Mouse (Mus musculus): Measurements from ENCODE around the gene Ntrk2. TPM values are rescaled to one million over a fixed set of nuclear protein-coding genes. Genes with fewer than 3 reads are reported as not detected.

Ntrk2 gene
- polyA plus RNA-seq, 1 experiment from 2014 or later = 35.8 TPM

DNA sequence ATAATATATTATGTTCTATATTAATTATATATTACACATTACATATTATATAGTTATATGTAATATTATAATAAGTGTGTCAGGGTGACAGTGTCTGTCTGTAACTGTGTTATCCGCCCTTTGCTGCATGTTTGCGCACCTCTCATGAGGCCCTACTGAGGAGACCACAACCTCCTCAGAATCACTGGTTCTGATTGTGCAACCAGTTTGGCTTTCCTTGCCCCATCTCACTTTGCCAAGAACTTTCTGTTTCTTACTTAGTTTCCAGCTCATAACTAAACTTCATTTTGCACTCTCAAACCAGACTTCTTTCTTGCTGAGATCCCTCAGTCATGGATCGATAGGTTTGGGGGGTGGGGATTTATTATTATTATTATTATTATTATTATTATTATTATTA lies 120.8 kb downstream of the Ntrk2 start:
- H3K9me3 ChIP-seq (ENCODE audit: control insufficient read depth, low read length) = no peaks in the 10 kb centered on the region
- no peak overlapping the region for H3K4me2 ChIP-seq
- no peak for ATAC-seq (ENCODE audit: low FRiP score)
- H3K4me1 ChIP-seq (ENCODE audit: control insufficient read depth, insufficient read depth, low read length) = peaks cover 2% of the 10 kb centered on the region; the same call in 1 of the 2 replicates
- H3K27ac ChIP-seq (ENCODE audit: low read depth, low read length) = no peak overlapping the region
- no peak overlapping the region for H3K4me3 ChIP-seq (ENCODE audit: low read depth, low read length)
- no peak for DNase-seq (ENCODE audit: low spot score, missing footprints)
- WGBS = 95% methylated on average over 3 of the region's 3 CpGs
- no peak overlapping the region for H3K9ac ChIP-seq (ENCODE audit: low read length)
- no peaks in the 10 kb centered on the region for H3K27me3 ChIP-seq (ENCODE audit: control insufficient read depth, insufficient read depth, low read length)
- H3K36me3 ChIP-seq (ENCODE audit: control insufficient read depth, insufficient read depth, low read length) = no peaks in the 10 kb centered on the region

DNA sequence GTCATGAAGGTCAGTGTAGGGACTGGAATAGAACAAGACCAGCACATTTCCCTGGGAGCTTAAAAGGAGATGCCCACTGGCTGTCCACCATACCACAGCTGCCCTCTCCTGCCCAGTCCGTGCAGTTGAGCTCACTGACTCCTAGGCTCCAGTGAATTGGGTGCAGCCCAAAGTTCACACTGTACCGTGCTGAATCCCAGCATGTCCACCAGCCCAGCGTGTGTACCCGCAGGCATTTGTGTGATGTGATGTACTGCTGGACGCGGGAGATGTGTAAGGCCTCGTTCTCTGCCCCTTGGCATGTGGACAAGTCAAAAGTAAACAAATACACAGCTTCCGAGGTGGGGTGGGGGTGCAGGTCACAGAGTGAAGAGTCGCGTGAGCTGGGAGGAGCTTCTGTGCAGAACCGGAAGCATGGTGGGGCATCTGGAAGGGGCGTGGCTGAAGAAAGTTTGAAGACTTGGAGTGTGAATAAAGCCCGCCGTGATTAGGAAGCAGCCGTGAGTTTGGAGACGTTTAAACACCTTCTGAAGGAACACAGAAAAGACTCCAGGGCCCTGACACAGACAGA lies 121.4 kb downstream of the Ntrk2 start:
- Histone ChIP-seq H3K27ac (ENCODE audit: low read depth, low read length) (no peak overlapping the region), H3K9ac (ENCODE audit: low read length) (no peak overlapping the region), H3K4me2 (no peak overlapping the region), H3K36me3 (ENCODE audit: control insufficient read depth, insufficient read depth, low read length) (no peaks in the 10 kb centered on the region), H3K9me3 (ENCODE audit: control insufficient read depth, low read length) (no peaks in the 10 kb centered on the region), H3K4me1 (ENCODE audit: control insufficient read depth, insufficient read depth, low read length) (peaks cover 3% of the 10 kb centered on the region; the same call in 1 of the 2 replicates), H3K4me3 (ENCODE audit: low read depth, low read length) (no peak overlapping the region), H3K27me3 (ENCODE audit: control insufficient read depth, insufficient read depth, low read length) (no peaks in the 10 kb centered on the region)
- DNase-seq (ENCODE audit: low spot score, missing footprints) (peak; percentile 69), ATAC-seq (ENCODE audit: low FRiP score) (no peak)
- whole genome bisulfite sequencing = 82% methylated on average over 16 of the region's 16 CpGs

DNA sequence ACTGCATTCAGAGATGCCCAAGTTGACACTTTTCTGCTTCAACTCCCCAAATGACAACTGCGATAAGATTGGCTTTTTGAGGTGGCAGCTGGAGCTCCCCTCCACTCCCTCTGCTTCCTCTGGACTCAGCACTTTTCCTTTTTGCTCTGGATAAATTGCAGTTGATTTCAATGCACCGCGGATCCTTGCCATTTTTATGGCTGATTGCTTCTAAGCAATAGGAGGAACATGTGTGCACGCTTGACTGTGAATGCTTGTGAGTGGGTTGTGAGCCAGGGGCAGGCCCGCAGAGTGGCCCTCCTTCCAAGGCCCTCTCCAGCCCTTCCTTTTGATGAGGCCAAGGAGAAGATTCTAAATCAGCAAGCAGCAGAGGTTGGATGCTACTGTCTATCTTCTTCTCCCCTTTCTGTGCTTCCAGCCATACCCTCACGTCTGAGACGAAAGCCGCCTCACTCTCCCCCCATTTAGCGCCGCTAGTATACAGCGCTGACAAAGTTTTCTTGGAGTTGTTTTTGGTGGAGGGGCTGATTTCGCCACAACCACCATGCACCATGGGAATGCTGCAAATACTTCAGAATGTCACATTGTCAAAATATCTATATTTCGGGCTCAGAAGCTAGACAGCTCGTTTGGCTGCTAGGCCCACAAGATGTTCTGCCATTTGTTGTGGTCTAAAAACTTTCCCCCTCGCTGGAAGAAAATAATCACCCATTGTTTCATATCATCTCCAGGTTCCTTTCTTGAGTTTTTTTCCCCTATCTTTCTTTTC lies 122.5 kb downstream of the Ntrk2 start:
- no peak for ATAC-seq (ENCODE audit: low FRiP score)
- H3K4me3 ChIP-seq (ENCODE audit: low read depth, low read length) = no peak overlapping the region

DNA sequence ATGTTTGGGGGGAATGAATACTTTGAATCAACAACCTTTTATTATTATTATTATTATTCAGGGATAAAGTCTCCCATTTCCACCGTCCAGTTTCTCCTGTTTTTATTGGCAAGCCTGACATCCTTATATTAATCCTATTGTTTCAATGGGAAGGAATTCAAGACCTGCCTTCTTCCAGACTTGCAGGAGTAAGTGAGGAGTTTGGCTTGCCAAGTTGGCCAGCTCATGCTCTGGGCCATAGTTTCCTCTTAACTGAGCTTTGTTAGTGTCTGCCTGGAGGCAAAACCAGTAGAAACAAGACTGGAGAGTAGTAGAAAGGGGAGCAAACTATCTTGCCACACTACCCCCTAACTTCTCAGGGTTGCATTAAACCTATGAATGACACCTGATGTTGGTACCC lies 123.8 kb downstream of the Ntrk2 start:
- ATAC-seq (ENCODE audit: low FRiP score) = no peak
- 66% methylated on average over 1 of the region's 1 CpGs for WGBS
- Histone ChIP-seq H3K27me3 (ENCODE audit: control insufficient read depth, insufficient read depth, low read length) (no peaks in the 10 kb centered on the region), H3K36me3 (ENCODE audit: control insufficient read depth, insufficient read depth, low read length) (no peaks in the 10 kb centered on the region), H3K9me3 (ENCODE audit: control insufficient read depth, low read length) (no peaks in the 10 kb centered on the region), H3K9ac (ENCODE audit: low read length) (no peak overlapping the region), H3K4me2 (no peak overlapping the region), H3K4me1 (ENCODE audit: control insufficient read depth, insufficient read depth, low read length) (peaks cover 14% of the 10 kb centered on the region), H3K27ac (ENCODE audit: low read depth, low read length) (no peak overlapping the region), H3K4me3 (ENCODE audit: low read depth, low read length) (no peak overlapping the region)
- DNase-seq (ENCODE audit: low spot score, missing footprints) = no peak

More for the DNA sequence above, 122.5 kb downstream of the Ntrk2 start:
- Histone ChIP-seq H3K36me3 (ENCODE audit: control insufficient read depth, insufficient read depth, low read length) (no peaks in the 10 kb centered on the region), H3K4me1 (ENCODE audit: control insufficient read depth, insufficient read depth, low read length) (peaks cover 13% of the 10 kb centered on the region), H3K27me3 (ENCODE audit: control insufficient read depth, insufficient read depth, low read length) (no peaks in the 10 kb centered on the region), H3K4me2 (no peak overlapping the region), H3K27ac (ENCODE audit: low read depth, low read length) (no peak overlapping the region), H3K9me3 (ENCODE audit: control insufficient read depth, low read length) (no peaks in the 10 kb centered on the region), H3K9ac (ENCODE audit: low read length) (no peak overlapping the region)
- no peak for DNase-seq (ENCODE audit: low spot score, missing footprints)
- 82% methylated on average over 15 of the region's 15 CpGs for WGBS

DNA sequence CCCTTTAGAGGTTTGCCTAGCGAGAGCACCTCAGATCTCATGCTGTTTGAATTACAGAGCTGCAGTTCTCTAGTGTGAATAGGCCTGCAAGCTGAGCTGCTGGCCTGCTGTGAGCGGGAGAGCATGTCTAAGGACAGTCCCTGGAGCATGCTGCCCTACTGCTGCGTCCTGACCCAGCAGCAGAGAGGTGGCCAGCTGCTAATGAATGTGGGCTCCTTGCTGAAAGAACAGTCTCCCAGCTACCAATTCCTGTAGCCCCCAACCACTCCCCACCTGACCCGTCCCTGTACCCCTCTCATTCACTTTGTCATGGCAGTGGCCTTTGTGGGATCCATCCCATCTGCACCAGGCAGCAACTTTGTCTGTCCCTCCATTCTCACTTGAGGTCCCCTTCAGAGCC lies 126.8 kb downstream of the Ntrk2 start:
- Histone ChIP-seq H3K27me3 (ENCODE audit: control insufficient read depth, insufficient read depth, low read length) (peaks cover 2% of the 10 kb centered on the region; the same call in 1 of the 2 replicates), H3K9ac (ENCODE audit: low read length) (no peak overlapping the region), H3K4me3 (ENCODE audit: low read depth, low read length) (no peak overlapping the region), H3K36me3 (ENCODE audit: control insufficient read depth, insufficient read depth, low read length) (no peaks in the 10 kb centered on the region), H3K27ac (ENCODE audit: low read depth, low read length) (no peak overlapping the region), H3K4me2 (no peak overlapping the region), H3K4me1 (ENCODE audit: control insufficient read depth, insufficient read depth, low read length) (peaks cover 17% of the 10 kb centered on the region), H3K9me3 (ENCODE audit: control insufficient read depth, low read length) (no peaks in the 10 kb centered on the region)
- ATAC-seq (ENCODE audit: low FRiP score) (no peak), DNase-seq (ENCODE audit: low spot score, missing footprints) (no peak)
- 1% methylated on average over 4 of the region's 4 CpGs for WGBS

DNA sequence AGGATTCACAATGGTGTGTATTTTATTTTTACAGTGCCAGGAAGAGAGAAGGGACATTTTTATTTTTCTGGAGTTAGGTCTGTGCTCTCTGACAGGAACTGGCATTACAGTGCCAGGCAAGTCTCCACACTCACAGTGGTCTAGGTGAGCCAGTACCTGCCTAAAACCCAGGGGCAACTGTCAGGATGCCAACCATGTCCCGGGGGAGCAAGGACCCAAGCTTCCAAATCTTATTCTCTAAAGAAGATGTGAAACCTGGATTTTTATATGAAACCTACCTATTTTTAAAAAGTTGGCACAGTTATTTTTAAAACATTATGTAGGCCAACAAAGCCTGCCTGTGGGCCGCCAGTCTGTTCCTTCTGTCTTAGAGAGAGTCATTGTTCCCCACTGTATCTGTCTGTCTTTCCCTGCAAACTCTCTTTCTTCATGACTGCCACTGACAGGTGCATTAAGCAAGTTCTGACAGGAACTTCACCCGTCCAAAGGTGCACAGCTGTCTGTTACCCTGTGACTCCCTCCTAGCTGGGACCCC lies 128.3 kb downstream of the Ntrk2 start:
- ATAC-seq (ENCODE audit: low FRiP score) = no peak
- no peak overlapping the region for H3K4me3 ChIP-seq (ENCODE audit: low read depth, low read length)
- no peak overlapping the region for H3K9ac ChIP-seq (ENCODE audit: low read length)
- H3K4me1 ChIP-seq (ENCODE audit: control insufficient read depth, insufficient read depth, low read length) = peaks cover 14% of the 10 kb centered on the region
- no peaks in the 10 kb centered on the region for H3K36me3 ChIP-seq (ENCODE audit: control insufficient read depth, insufficient read depth, low read length)
- H3K27ac ChIP-seq (ENCODE audit: low read depth, low read length) = no peak overlapping the region
- WGBS = 86% methylated on average over 3 of the region's 3 CpGs
- H3K9me3 ChIP-seq (ENCODE audit: control insufficient read depth, low read length) = no peaks in the 10 kb centered on the region
- H3K27me3 ChIP-seq (ENCODE audit: control insufficient read depth, insufficient read depth, low read length) = peaks cover 2% of the 10 kb centered on the region; the same call in 1 of the 2 replicates
- H3K4me2 ChIP-seq = no peak overlapping the region
- peak; percentile 76 for DNase-seq (ENCODE audit: low spot score, missing footprints)

DNA sequence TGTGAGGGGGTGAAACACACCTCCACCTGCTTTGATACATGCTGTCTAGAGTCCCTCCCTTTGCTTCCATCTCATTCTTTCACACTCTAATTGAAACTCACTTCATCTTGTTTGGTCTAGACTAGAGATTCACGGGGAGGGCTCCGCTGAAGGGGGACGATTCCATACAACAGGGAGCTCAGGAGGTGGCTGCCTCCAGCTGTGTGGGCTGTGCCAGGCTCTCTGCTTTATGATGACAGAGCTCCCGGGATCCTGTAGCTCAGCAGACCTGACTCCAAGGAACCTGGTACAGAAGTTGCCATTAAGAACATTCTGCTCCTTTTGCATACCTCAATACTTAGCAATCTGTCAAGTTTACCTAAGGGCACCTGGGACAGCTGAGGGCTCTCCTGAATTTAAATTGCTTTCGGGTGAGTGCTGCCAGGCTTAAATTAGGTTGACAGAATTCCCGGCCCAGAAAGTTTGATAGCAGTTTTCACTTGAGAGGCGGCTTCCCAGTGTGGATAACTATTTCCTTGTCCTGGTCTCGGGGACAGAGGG lies 129.7 kb downstream of the Ntrk2 start:
- Histone ChIP-seq H3K9ac (ENCODE audit: low read length) (0 out of 2 replicates have a peak overlapping the region, but pooled peaks have one; percentile 30), H3K4me3 (ENCODE audit: low read depth, low read length) (no peak overlapping the region), H3K27me3 (ENCODE audit: control insufficient read depth, insufficient read depth, low read length) (peaks cover 2% of the 10 kb centered on the region; the same call in 1 of the 2 replicates), H3K36me3 (ENCODE audit: control insufficient read depth, insufficient read depth, low read length) (no peaks in the 10 kb centered on the region), H3K4me1 (ENCODE audit: control insufficient read depth, insufficient read depth, low read length) (peaks cover 14% of the 10 kb centered on the region), H3K27ac (ENCODE audit: low read depth, low read length) (no peak overlapping the region), H3K9me3 (ENCODE audit: control insufficient read depth, low read length) (no peaks in the 10 kb centered on the region), H3K4me2 (no peak overlapping the region)
- no peak for DNase-seq (ENCODE audit: low spot score, missing footprints)
- 14% methylated on average over 8 of the region's 8 CpGs for WGBS
- no peak for ATAC-seq (ENCODE audit: low FRiP score)

DNA sequence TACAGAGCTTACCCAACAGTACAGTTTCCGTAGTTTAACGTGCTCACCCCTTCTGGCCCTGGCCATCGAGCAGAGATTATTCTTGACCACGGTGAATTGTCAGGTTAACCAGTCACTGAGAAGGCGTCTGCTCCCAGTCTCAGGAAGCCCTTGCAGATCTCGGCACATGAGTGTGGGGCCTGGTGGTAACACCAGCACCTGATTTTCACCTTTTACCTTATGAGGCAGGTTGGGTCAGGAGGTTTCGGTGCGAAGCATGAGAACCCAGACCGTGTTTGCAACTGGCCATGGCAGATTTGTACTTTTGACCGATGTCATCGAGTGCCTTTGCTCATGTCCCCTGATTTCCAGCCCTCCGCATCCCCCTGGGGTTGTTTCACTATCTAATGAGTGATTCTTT lies 131.5 kb downstream of the Ntrk2 start:
- H3K27ac ChIP-seq (ENCODE audit: low read depth, low read length) = no peak overlapping the region
- no peak for ATAC-seq (ENCODE audit: low FRiP score)
- H3K9me3 ChIP-seq (ENCODE audit: control insufficient read depth, low read length) = no peaks in the 10 kb centered on the region
- H3K4me1 ChIP-seq (ENCODE audit: control insufficient read depth, insufficient read depth, low read length) = peaks cover 12% of the 10 kb centered on the region
- no peak for DNase-seq (ENCODE audit: low spot score, missing footprints)
- no peak overlapping the region for H3K4me2 ChIP-seq
- H3K4me3 ChIP-seq (ENCODE audit: low read depth, low read length) = no peak overlapping the region
- H3K36me3 ChIP-seq (ENCODE audit: control insufficient read depth, insufficient read depth, low read length) = no peaks in the 10 kb centered on the region
- WGBS = 95% methylated on average over 12 of the region's 12 CpGs
- H3K9ac ChIP-seq (ENCODE audit: low read length) = no peak overlapping the region
- H3K27me3 ChIP-seq (ENCODE audit: control insufficient read depth, insufficient read depth, low read length) = peaks cover 2% of the 10 kb centered on the region; the same call in 1 of the 2 replicates

DNA sequence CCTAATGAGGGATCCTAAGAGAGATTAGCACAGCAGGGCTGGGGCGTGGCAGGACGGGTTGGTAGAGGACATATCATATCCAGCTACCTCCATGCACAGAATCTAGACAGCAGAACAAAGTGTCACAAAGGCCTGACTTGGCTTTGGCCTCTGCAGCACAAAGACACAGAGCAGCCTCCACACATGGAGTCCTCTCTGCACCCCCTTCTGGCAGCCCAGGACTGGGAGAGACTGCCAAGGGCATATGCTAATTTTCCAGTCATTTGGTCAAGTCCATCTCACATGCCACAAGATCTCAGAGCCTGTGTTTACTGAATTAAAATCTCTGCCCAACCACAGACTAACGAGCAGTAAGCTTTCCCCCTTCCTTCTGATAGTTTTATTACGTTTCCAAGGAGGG lies 132.1 kb downstream of the Ntrk2 start:
- no peak for ATAC-seq (ENCODE audit: low FRiP score)
- Histone ChIP-seq H3K9me3 (ENCODE audit: control insufficient read depth, low read length) (no peaks in the 10 kb centered on the region), H3K9ac (ENCODE audit: low read length) (no peak overlapping the region), H3K4me3 (ENCODE audit: low read depth, low read length) (no peak overlapping the region), H3K27me3 (ENCODE audit: control insufficient read depth, insufficient read depth, low read length) (peaks cover 2% of the 10 kb centered on the region; the same call in 1 of the 2 replicates), H3K4me1 (ENCODE audit: control insufficient read depth, insufficient read depth, low read length) (peaks cover 7% of the 10 kb centered on the region; the same call in 1 of the 2 replicates), H3K4me2 (no peak overlapping the region), H3K36me3 (ENCODE audit: control insufficient read depth, insufficient read depth, low read length) (no peaks in the 10 kb centered on the region), H3K27ac (ENCODE audit: low read depth, low read length) (no peak overlapping the region)
- 78% methylated on average over 4 of the region's 4 CpGs for WGBS
- DNase-seq (ENCODE audit: low spot score, missing footprints) = no peak
